Mouse (Mus musculus) liver, postnatal 0 days (tissue): ENCODE data around the gene Traip.

Experiments used
- CTCF ChIP-seq: sonication (generic); IDR thresholded peaks from 2 replicates; pipeline ENCODE4 v1.5.1; 2016; ENCODE audit warnings: antibody characterized with exemption, low read depth
- EP300 ChIP-seq: IDR thresholded peaks from 2 replicates; pipeline ENCODE4 v1.6.1; 2016; ENCODE audit warnings: antibody characterized with exemption, low read depth, mild to moderate bottlenecking

DNA sequence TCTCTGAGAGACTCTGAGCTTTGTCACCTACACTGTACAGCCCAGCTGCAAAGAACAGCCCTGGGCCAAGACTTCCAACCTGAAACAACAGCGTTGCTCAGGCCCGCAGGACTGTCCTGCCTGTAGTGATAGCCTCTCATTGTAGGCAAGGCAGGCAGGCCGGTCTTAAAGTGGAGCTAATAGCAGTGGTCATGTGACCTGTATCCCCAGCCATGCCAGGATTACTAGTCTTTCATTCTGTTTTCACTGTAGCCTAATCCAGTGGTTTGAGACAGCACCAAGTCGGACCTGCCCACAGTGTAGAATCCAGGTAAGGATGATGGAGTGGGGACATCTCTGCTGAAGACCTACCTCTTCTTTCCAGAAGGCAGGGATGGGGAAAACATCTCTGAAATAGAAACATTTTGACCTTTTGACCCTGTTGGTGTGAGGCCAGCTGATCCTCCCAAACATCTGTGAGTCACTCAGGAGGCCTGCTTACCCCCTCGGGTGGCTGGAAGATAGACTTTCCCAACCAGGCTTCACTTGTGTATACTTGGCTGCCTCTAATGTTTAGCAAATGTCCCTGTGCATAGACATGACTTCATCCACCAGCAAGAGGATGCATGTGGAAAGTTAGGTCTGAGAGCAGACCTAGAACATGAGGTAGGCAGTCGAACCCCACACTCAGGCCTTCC, 5.8 kb downstream of the Traip start:
- TF ChIP-seq CTCF = no peak
- TF ChIP-seq EP300 = no peak
